Mouse (Mus musculus) induced T-regulatory cell, adult 2 months (primary cell): ENCODE measurements around the gene Olfr56.
"Not testable (repeated sequence)": the region's sequence is repeated elsewhere in the genome, so short reads cannot be mapped to it uniquely, and the experiment has no call there.

Source experiments
- DNase-seq: peaks from one replicate; pipeline ENCODE4 v3.0.0-alpha.2; 2012; ENCODE audit warnings: low read depth

Olfr56 gene

GRCm38 (mm10) chr11:48978240-48978939 lies at the start of gene Olfr56:
TSS of gene Olfr56 (plus strand) at chr11:48978889.
- not testable (repeated sequence) for DNase-seq

DNA sequence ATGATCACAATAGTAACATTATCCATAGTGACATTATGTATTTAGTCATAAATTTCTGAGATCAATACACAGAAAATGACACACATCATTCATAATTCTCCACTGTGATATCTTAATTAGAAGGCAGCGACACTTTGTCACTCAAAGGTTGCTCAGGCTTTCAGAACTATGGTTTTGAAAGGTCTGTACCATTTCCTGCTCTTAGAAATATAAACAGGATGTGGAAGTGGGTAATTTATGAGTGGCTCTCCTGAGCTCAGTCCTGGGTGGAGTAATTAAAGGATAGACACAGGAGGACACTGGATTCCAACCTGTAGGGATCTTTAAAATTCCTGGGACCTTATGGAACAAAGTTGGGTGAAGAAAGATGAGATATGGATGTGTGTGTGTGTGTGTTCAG lies 45.3 kb upstream of the Olfr56 start:
- peak; percentile 65 for DNase-seq

- not testable (repeated sequence) for DNase-seq
These were observed 44.8 kb upstream of the Olfr56 start for GRCm38 (mm10) chr11:48933923-48934322.

GRCm38 (mm10) chr11:48935291-48935690 lies 43.4 kb upstream of the Olfr56 start:
- DNase-seq = not testable (repeated sequence)

GRCm38 (mm10) chr11:48939286-48939685 lies 39.4 kb upstream of the Olfr56 start:
- not testable (repeated sequence) for DNase-seq

- not testable (repeated sequence) for DNase-seq
These were observed 32.6 kb upstream of the Olfr56 start, which contains the start of gene Psme2b for GRCm38 (mm10) chr11:48946090-48946489. TSS of gene Psme2b (minus strand) at chr11:48946190.

DNA sequence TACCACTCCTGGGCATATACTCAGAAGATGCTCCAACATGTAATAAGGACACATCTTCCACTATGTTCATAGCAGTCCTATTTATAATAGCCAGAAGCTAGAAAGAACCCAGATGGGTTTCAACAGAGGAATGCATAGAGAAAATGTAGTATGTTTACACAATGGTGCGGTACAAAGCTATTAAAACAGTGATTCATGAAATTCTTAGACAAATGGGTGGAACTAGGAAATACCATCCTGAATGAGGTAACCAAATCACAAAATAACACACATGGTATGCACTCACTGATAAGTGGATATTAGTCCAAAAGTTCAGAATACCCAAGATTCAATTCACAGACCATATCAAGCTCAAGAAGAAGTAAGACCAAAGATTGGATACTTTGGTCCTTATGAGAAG lies 4.0 kb upstream of the Olfr56 start:
- DNase-seq = not testable (repeated sequence)

DNA sequence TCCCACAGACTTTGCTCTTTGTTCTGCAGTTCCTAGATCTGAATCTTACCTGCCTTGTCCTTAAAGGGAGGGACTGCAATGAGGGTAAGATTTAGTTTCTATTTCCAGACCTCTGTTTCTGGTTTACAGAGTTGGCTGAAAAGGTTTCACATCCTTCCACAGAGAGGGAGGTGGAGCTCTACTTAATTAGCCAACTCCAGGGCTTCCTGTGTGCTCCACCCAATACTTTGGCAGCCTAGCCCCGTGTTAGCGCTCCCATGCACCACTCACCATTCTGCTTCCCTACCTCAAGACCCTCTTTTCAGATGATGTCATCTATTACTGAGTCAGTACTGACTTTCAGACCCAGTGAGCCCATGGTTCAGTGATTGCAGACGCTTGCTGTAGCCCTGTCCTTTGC lies 562 bp downstream of the Olfr56 start, which contains the start of gene 9930111J21Rik1:
Gene 9930111J21Rik1 (minus strand): TSS at position 148 of the 400 bp plus-strand sequence.
- DNase-seq = not testable (repeated sequence)

GRCm38 (mm10) chr11:48980052-48980451 lies 1.4 kb downstream of the Olfr56 start:
- DNase-seq = not testable (repeated sequence)

DNA sequence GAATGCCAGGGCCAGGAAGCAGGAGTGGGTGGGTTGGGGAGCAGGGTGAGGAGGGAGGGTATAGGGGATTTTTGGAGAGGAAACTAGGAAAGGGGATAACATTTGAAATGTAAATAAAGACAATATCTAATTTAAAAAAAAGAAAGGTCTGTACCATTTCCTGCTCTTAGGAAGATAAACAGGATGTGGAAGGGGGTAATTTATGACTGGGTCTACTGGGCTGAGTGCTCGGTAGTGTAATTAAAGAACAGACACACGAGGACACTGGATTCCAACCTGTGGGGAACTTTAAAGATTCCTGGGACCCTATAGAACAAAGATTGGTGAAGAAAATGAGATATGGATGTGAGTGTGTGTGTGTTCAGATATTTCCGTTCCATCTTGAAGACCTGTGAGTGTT lies 4.2 kb downstream of the Olfr56 start:
- DNase-seq = not testable (repeated sequence)

- DNase-seq = not testable (repeated sequence)
These were observed 9.5 kb downstream of the Olfr56 start for GRCm38 (mm10) chr11:48988219-48988618.

DNA sequence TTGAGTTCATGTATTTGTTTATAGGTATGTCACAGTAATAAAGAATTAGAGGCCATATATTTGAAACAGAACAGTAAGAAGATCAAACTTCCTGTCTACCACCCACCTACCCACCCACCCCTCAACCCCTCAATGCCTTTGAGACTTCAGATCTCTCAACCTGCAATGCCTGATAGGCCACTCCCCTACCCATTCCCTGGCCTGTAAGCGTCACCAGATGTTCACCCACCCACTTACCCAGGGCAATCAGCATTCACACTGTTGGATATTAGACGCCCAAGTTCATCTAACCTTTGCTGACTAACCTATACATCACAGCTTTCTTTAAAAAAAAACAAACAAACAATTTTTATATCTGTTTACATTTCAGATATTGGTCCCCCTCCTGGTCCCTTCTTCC lies 11.3 kb downstream of the Olfr56 start:
- DNase-seq = peak; percentile 42

GRCm38 (mm10) chr11:48991740-48992520 lies 13.2 kb downstream of the Olfr56 start, which contains the start of gene Gm12185:
TSS of gene Gm12185 (minus strand) at chr11:48992226.
- peak; percentile 85 for DNase-seq

GRCm38 (mm10) chr11:48993296-48993695 lies 14.6 kb downstream of the Olfr56 start:
- not testable (repeated sequence) for DNase-seq

GRCm38 (mm10) chr11:48994018-48994417 lies 15.3 kb downstream of the Olfr56 start, which contains the start of gene Tgtp1:
TSS of gene Tgtp1 (minus strand) at chr11:48994172.
- DNase-seq = peak; percentile 75

DNA sequence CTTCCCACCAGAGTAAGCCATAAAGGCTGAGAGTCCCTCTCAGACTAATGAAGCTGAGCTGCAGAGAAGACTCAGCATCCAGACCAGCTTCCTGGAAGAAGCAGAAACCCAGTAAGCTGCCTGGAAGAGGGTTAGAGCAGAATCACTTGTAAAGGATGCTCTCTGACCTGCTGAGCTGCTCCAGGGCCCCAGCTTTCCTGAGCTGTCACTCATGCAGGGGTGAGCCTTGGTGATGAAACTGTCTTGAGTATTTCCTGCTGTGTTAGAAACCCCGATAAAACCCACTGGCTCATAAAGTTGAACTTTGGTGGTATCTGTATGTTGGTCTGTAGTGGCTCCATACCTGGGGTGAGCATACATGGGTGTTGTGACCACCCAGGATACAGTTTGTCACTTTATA lies 21.7 kb downstream of the Olfr56 start:
- DNase-seq = not testable (repeated sequence)

GRCm38 (mm10) chr11:49006317-49006716 lies 27.6 kb downstream of the Olfr56 start:
- not testable (repeated sequence) for DNase-seq

GRCm38 (mm10) chr11:49006785-49007184 lies 28.1 kb downstream of the Olfr56 start:
- DNase-seq = not testable (repeated sequence)

DNA sequence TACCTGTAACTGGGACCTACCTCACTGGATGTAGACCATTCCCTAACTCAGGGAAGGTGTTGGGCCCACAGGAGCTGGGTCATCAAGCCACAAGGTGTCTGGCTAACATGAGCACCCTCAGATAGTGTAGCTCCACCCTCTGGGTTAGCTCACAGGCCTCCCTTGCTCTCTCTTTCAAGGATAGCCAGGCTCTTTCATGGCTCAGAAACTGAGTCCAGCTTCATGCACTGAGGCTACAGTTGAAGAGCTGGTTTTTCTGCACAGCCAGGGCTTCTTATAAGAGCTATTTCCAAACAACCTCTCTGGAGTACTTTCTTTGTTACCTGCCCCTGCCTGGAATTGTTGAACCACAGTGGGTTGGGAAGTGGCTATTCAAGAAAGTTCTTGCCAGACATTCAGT lies 33.4 kb downstream of the Olfr56 start:
- not testable (repeated sequence) for DNase-seq

- not testable (repeated sequence) for DNase-seq
These were observed 71.4 kb downstream of the Olfr56 start for GRCm38 (mm10) chr11:49050064-49050463.

GRCm38 (mm10) chr11:49051093-49051891 lies 72.6 kb downstream of the Olfr56 start, which contains the start of gene 9930111J21Rik2:
TSS of gene 9930111J21Rik2 (minus strand) at chr11:49051242.
- peak; percentile 61 for DNase-seq

- not testable (repeated sequence) for DNase-seq
These were observed 73.2 kb downstream of the Olfr56 start for GRCm38 (mm10) chr11:49051894-49052293.
